Mouse (Mus musculus) kidney, embryonic 14.5 days (tissue): ENCODE results near the gene Dpysl4. TPM values are rescaled to one million over a fixed set of nuclear protein-coding genes. Genes with fewer than 3 reads are reported as not detected.

ENCODE experiments used
- ATAC-seq: fragments of 200-750 bp; cut with Nextera tagmentation; 2 replicates; pipeline ENCODE4 v1.8.0; 2017; ENCODE audit warnings: moderate number of reproducible peaks, mild to moderate bottlenecking, moderate TSS enrichment, moderate library complexity; ENCODE audit not compliant: low FRiP score, low TSS enrichment
- H3K27ac ChIP-seq: fragments of 300-500 bp; sonication (generic); 2 replicates; pipeline ENCODE4 v1.5.1; 2014; ENCODE audit warnings: low read depth, mild to moderate bottlenecking, low read length, moderate library complexity, mixed read lengths
- H3K27me3 ChIP-seq: fragments of 300-500 bp; sonication (generic); 2 replicates; pipeline ENCODE4 v1.6.1; 2014; ENCODE audit warnings: mild to moderate bottlenecking, low read length; ENCODE audit not compliant: control insufficient read depth, insufficient read depth
- H3K36me3 ChIP-seq: fragments of 300-500 bp; sonication (generic); 2 replicates; pipeline ENCODE4 v1.6.1; 2014; ENCODE audit warnings: low read length, mixed read lengths; ENCODE audit not compliant: control insufficient read depth, insufficient read depth
- H3K4me1 ChIP-seq: fragments of 300-500 bp; sonication (generic); 2 replicates; pipeline ENCODE4 v1.6.1; 2014; ENCODE audit warnings: low read length, mixed read lengths; ENCODE audit not compliant: control insufficient read depth, insufficient read depth
- H3K4me2 ChIP-seq: fragments of 300-500 bp; sonication (generic); replicated peaks from 2 replicates; pipeline ENCODE4 v1.6.1; 2014; ENCODE audit warnings: low read depth, mild to moderate bottlenecking, low read length
- H3K4me3 ChIP-seq: fragments of 300-500 bp; sonication (generic); 2 replicates; pipeline ENCODE4 v1.5.1; 2014; ENCODE audit warnings: mild to moderate bottlenecking, low read length
- H3K9ac ChIP-seq: fragments of 300-500 bp; sonication (generic); 2 replicates; pipeline ENCODE4 v1.6.1; 2014; ENCODE audit warnings: low read depth, mild to moderate bottlenecking, low read length, moderate library complexity
- H3K9me3 ChIP-seq: fragments of 300-500 bp; sonication (generic); 2 replicates; pipeline ENCODE4 v1.6.1; 2016; ENCODE audit warnings: low read length; ENCODE audit not compliant: control insufficient read depth
- WGBS: fragments of 180-500 bp; shearing (Covaris S2); extraction: QIAGEN DNeasy Blood & Tissue Kit; methylation state at CpG from one replicate; pipeline ENCODE4 v1.1.7; 2014; 5-methylcytosine and 5-hydroxymethylcytosine counted together
- polyA plus RNA-seq: library from polyadenylated mRNA; unstranded; fragments of >200 nt; fragmentation: Nextera tagmentation; extraction: Ambion mirVana; gene quantifications from 2 replicates; pipeline ENCODE4 v1.2.1, GENCODE M21; 2014

Gene Dpysl4
- polyA plus RNA-seq, 1 experiment from 2014 or later: 21.6 TPM

DNA sequence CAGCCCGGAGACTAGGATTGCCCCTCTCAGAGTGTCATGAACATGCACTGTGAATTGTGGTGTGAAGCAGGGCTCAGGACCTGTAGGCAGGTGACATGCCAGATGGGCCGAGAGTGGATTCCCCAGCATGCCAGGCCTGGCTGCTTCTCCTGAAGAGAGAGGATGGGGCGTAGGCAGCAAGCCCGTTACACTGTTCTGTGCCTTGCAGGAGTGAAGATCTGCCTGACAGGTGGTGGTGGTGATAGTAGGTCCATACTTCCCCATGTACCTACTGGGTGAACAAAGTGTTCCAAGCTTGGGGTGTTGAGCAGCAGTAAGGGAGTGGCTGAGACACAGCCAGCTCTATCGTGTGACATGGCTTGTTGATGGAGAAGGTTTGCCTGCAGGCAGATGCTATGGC, 7.3 kb downstream of the Dpysl4 start:
- Histone ChIP-seq H3K4me2 (no peak overlapping the region), H3K9me3 (no peaks in the 10 kb centered on the region), H3K9ac (no peak overlapping the region), H3K4me3 (no peak overlapping the region), H3K27me3 (no peaks in the 10 kb centered on the region), H3K36me3 (peaks cover 8% of the 10 kb centered on the region; the same call in 1 of the 2 replicates), H3K4me1 (no peaks in the 10 kb centered on the region), H3K27ac (no peak overlapping the region)
- ATAC-seq: no peak
- WGBS: 97% methylated on average over 5 of the region's 5 CpGs

DNA sequence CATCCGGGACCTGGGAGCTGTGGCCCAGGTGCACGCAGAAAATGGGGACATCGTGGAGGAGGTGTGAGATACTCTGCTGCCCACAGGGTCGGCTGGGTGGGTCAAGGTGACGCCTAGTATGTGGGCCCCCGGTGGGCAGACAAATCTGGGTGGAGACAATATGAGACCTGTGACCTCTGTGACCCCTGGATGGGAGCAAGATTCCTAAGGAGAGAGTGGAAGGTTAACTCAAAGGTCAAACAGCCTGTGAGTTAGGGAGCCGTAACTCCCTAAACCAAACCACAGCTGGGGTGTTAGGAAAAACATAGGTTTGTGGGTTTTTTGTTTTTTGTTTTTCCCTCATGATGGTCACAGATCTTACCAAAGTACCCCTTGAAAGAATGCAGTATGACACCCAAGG, 8.0 kb downstream of the Dpysl4 start:
- H3K27ac ChIP-seq: no peak overlapping the region
- no peak overlapping the region for H3K4me3 ChIP-seq
- H3K27me3 ChIP-seq: no peaks in the 10 kb centered on the region
- WGBS: 68% methylated on average over 7 of the region's 7 CpGs
- no peak for ATAC-seq
- no peaks in the 10 kb centered on the region for H3K4me1 ChIP-seq
- peaks cover 8% of the 10 kb centered on the region; the same call in 1 of the 2 replicates for H3K36me3 ChIP-seq
- H3K9ac ChIP-seq: no peak overlapping the region
- no peaks in the 10 kb centered on the region for H3K9me3 ChIP-seq
- no peak overlapping the region for H3K4me2 ChIP-seq

DNA sequence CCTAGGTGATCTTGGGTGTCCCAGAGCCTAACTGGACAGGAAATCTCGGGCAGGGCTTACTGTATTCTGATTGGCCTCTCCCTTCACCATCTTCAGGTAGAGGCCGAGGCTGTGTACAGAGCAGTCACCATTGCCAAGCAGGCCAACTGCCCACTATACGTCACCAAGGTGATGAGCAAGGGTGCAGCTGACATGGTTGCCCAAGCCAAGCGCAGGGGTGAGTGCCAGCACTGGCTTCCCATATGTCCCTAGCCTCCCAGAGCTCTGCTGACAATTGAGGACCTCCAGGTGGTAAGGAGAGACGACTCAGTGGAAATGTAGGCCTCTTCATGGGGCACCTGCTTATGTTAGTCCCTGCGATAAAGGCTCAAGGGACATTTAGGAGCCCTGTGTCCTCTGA, 9.0 kb downstream of the Dpysl4 start:
- Histone ChIP-seq H3K27me3 (no peaks in the 10 kb centered on the region), H3K4me2 (no peak overlapping the region), H3K9ac (no peak overlapping the region), H3K4me3 (no peak overlapping the region), H3K9me3 (no peaks in the 10 kb centered on the region), H3K36me3 (peaks cover 8% of the 10 kb centered on the region; the same call in 1 of the 2 replicates), H3K4me1 (no peaks in the 10 kb centered on the region), H3K27ac (no peak overlapping the region)
- 83% methylated on average over 6 of the region's 6 CpGs for WGBS
- no peak for ATAC-seq

DNA sequence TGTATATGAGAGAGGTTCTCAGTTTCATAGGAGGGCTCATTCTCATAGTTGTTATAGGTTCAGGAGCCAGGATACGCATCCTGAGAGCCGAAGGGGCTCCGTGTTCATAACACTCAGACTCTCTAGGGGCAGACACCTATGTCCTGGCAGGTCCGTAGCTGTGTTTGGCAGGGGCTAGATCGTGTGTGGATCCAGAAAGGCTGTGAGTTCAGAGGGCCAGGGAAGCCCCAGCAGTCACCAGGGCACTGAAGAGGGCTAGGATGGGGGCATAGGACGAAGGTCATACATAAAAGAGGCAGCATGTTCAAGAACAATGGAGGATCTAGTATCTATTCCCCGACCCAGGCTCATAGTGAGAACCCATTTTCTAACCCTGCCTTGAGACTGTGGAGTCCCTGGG, 9.5 kb downstream of the Dpysl4 start:
- Histone ChIP-seq H3K27ac (no peak overlapping the region), H3K4me3 (no peak overlapping the region), H3K9me3 (no peaks in the 10 kb centered on the region), H3K27me3 (no peaks in the 10 kb centered on the region), H3K9ac (no peak overlapping the region), H3K36me3 (peaks cover 8% of the 10 kb centered on the region; the same call in 1 of the 2 replicates), H3K4me2 (no peak overlapping the region), H3K4me1 (no peaks in the 10 kb centered on the region)
- no peak for ATAC-seq
- 86% methylated on average over 7 of the region's 7 CpGs for WGBS

DNA sequence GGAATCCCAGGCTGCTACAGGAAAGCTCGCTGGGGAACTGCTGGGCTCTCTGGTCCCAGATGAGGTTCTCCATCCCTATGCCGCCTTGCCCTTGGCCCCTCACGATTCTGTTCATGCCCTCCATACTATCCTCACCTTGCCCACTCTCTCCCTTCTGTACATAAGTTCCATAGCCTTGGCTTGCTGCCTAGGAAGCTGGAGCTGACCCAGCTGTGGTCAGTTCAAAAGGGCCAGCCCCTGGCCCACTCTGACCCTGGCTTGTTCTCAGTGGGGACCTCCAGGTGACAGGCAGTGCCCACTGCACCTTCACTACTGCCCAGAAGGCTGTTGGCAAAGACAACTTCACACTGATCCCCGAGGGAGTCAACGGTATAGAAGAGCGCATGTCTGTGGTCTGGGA, 10.6 kb downstream of the Dpysl4 start:
- ATAC-seq: no peak
- no peaks in the 10 kb centered on the region for H3K27me3 ChIP-seq
- peaks cover 8% of the 10 kb centered on the region; the same call in 1 of the 2 replicates for H3K36me3 ChIP-seq
- no peaks in the 10 kb centered on the region for H3K4me1 ChIP-seq
- no peaks in the 10 kb centered on the region for H3K9me3 ChIP-seq
- no peak overlapping the region for H3K4me3 ChIP-seq
- WGBS: 94% methylated on average over 6 of the region's 6 CpGs
- H3K9ac ChIP-seq: no peak overlapping the region
- H3K27ac ChIP-seq: no peak overlapping the region
- no peak overlapping the region for H3K4me2 ChIP-seq

DNA sequence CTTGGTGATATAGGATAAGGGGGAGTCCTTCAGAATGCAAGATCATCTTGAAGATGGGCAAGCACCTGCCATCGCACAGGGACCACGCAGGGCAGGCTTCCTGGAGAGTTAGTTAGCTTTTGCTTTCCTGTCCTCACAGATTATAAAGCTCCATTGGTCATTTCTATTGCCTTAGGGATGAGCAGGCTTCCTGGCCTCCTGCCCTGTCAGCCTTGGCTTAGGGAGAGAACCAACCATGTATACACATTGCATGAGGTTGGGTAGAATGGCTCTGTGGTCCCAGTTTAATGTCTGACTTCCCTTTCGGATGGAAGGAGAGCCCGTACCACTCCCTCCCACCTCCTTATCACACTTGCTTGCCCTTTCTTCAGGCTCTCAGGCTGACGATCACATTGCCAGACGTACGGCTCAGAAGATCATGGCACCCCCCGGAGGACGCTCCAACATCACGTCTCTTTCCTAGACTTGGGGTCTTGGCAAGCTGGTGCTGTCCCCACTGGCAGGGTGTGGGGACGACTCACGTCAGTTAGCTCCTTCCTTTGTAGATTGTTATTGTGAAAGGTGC, 14.8 kb downstream of the Dpysl4 start:
- no peaks in the 10 kb centered on the region for H3K36me3 ChIP-seq
- H3K9ac ChIP-seq: no peak overlapping the region
- no peak overlapping the region for H3K4me2 ChIP-seq
- no peak overlapping the region for H3K4me3 ChIP-seq
- H3K27ac ChIP-seq: no peak overlapping the region
- ATAC-seq: no peak
- no peaks in the 10 kb centered on the region for H3K27me3 ChIP-seq
- WGBS: 74% methylated on average over 12 of the region's 12 CpGs
- H3K4me1 ChIP-seq: no peaks in the 10 kb centered on the region
- H3K9me3 ChIP-seq: no peaks in the 10 kb centered on the region

DNA sequence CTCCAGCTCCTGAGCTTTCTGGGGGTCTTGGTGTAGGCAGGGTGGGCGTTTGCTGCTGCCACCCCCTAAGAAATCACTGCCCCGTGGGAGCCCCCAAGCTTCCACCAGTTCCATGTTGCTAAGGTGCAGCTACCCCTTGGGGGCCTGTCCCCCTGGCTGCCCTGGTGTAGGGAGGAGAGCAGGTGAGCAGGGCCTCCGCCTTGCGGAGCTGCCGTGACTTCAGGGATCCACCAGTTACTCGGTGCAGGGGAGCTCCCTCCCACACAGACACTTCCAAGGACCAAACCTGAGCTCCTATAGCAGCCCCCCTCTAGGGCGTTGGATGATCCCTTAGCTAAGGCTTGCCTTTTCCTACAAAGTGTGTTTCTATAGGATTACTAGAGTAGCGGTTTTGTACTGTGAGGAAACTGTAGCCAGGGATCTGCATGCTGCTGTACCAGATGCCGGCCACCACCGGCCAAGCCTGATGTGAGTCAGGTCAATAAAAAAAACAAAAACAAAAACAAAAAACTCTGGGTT, 15.5 kb downstream of the Dpysl4 start:
- no peaks in the 10 kb centered on the region for H3K27me3 ChIP-seq
- H3K9me3 ChIP-seq: no peaks in the 10 kb centered on the region
- H3K4me2 ChIP-seq: no peak overlapping the region
- no peaks in the 10 kb centered on the region for H3K4me1 ChIP-seq
- no peak overlapping the region for H3K9ac ChIP-seq
- WGBS: 71% methylated on average over 10 of the region's 10 CpGs
- H3K4me3 ChIP-seq: no peak overlapping the region
- no peak for ATAC-seq
- H3K36me3 ChIP-seq: no peaks in the 10 kb centered on the region
- no peak overlapping the region for H3K27ac ChIP-seq

DNA sequence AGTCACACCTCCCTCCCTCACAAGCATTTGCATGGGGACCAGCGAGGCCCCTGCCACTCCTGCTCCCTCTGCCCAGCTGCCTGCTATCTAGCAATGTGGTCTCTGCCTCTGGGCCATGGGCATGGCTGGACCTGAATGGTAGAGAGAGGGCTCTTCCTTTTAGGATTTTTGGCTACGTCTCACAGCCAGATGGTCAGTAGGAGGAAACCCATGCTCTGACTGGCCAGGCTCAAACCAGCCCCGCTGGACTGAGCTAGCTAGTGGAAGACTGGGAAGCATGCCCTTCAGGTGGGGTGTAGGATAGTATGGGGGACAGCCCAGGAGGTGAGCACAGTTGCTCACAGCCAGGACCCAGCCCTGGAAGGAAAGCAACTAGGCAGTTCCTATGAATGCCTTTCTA, 16.0 kb downstream of the Dpysl4 start:
- Histone ChIP-seq H3K4me1 (no peaks in the 10 kb centered on the region), H3K36me3 (no peaks in the 10 kb centered on the region), H3K9ac (no peak overlapping the region), H3K4me2 (no peak overlapping the region), H3K27me3 (no peaks in the 10 kb centered on the region), H3K27ac (no peak overlapping the region), H3K4me3 (no peak overlapping the region), H3K9me3 (no peaks in the 10 kb centered on the region)
- ATAC-seq: no peak
- 68% methylated on average over 3 of the region's 3 CpGs for WGBS

DNA sequence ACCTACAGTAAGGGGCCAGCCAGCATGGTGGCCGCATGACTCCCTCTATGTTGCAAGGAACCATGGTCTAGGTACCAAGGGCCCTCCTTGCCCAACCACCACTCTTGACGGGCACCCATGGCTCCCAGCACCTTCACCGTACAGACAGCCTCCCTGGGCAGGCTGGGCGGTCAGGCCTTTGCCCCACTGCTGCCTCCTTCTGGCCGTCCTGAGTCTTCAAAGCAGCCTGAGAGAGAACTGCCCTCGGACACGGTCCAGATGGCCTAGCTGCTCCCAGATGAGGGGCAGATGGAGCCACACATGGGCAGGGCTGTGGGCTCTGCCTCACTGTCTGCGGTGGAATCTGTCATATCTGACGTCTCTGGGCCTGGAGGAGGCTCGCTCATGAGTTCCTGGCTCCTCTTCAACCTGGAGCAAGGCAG, 18.2 kb downstream of the Dpysl4 start:
- H3K27ac ChIP-seq: no peak overlapping the region
- no peaks in the 10 kb centered on the region for H3K36me3 ChIP-seq
- no peaks in the 10 kb centered on the region for H3K27me3 ChIP-seq
- 63% methylated on average over 10 of the region's 10 CpGs for WGBS
- H3K4me3 ChIP-seq: no peak overlapping the region
- no peak overlapping the region for H3K9ac ChIP-seq
- H3K4me1 ChIP-seq: no peaks in the 10 kb centered on the region
- no peak; the same call in 1 of the 2 replicates for ATAC-seq
- H3K4me2 ChIP-seq: no peak overlapping the region
- H3K9me3 ChIP-seq: no peaks in the 10 kb centered on the region
